Comparison of ENCODE assay signal across 13 mouse cellular contexts in the genomic region with DNA sequence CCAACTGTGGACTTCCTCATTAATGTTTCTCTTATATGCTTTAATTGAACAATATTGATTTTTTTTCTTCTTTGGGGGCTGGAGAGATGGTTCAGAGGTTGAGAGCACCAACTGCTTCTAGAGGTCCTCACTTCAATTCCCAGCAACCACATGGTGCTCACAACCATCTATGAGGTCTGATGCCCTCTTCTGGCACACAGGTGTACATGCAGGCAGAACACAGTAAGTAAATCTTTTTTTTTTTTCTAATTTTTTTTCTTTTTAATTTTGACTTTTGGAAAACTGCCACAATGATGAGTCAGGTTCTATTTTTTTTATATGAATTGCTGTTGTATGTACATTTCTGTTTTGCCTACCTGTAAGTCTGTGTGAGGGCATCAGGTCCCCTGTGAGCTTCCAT. TPM values are rescaled to one million over a fixed set of nuclear protein-coding genes. Genes with fewer than 3 reads are reported as not detected.
DNase-seq lines count a peak whose midpoint lies in the region; ATAC-seq and TF ChIP-seq lines count a peak whose summit lies in the region.
"Had no signal": no experiment of that assay in that cellular context is flagged by ENCODE, and none has a peak within 500 bp of the region (broad histone marks: within the 10 kb centered on the region; RNA-seq: fewer than 3 reads in every experiment).

No protein-coding gene starts in this region.

- no peak overlapping the region for H3K4me2 ChIP-seq in forebrain, embryonic 15.5 days (replicated peaks)

- H3K4me3 ChIP-seq in kidney, adult 2 months (ENCODE audit: insufficient read depth, low read depth, low read length) = no peak overlapping the region
- H3K4me3 ChIP-seq in forebrain, embryonic 15.5 days = no peak overlapping the region
- H3K4me3 ChIP-seq: erythroblast, embryonic 14.5 days had no signal

- no peak for ATAC-seq in forebrain, embryonic 15.5 days (replicated peaks)

- DNase-seq in kidney, adult 2 months = no peak
- no peak for DNase-seq in kidney, adult 8-10 months
- DNase-seq in thymus, postnatal 0 days (ENCODE audit: low spot score) = peak; percentile 18
- DNase-seq in thymus, postnatal 10 days (ENCODE audit: low spot score in 2 of 2) = no peak
- DNase-seq in NIH3T3 (ENCODE audit: low read depth) = peak; percentile 44
- no peak for DNase-seq in urinary bladder, postnatal 25 days (ENCODE audit: low spot score)
- DNase-seq: adrenal gland, postnatal 36 days; embryo, embryonic 11 days; heart, postnatal 36 days; kidney, adult 11 months; lung, adult 18-20 months had no signal

- no peaks in the 10 kb centered on the region for H3K9me3 ChIP-seq in forebrain, embryonic 15.5 days

- H3K4me1 ChIP-seq in kidney, adult 2 months (ENCODE audit: control insufficient read depth, insufficient read depth, low read length) = no peaks in the 10 kb centered on the region
- no peaks in the 10 kb centered on the region for H3K4me1 ChIP-seq in forebrain, embryonic 15.5 days

- TF ChIP-seq POLR2A in kidney, adult 2 months (IDR thresholded peaks at IDR 0.05; ENCODE audit: low read depth, low read length) = no peak

- no peak overlapping the region for H3K27ac ChIP-seq in kidney, adult 2 months (ENCODE audit: insufficient read depth, low read depth, low read length)
- H3K27ac ChIP-seq in forebrain, embryonic 15.5 days (replicated peaks) = no peak overlapping the region

- no peak overlapping the region for H3K9ac ChIP-seq in forebrain, embryonic 15.5 days (replicated peaks)

- no peaks in the 10 kb centered on the region for H3K27me3 ChIP-seq in kidney, adult 2 months (replicated peaks; ENCODE audit: control insufficient read depth, insufficient read depth, low read length)
- no peaks in the 10 kb centered on the region for H3K27me3 ChIP-seq in forebrain, embryonic 15.5 days

- TF ChIP-seq CTCF in kidney, adult 2 months (conservative IDR thresholded peaks at IDR 0.05; ENCODE audit: insufficient read depth, insufficient read length, low read depth, low read length) = peak; percentile 50

- no peaks in the 10 kb centered on the region for H3K36me3 ChIP-seq in kidney, adult 2 months (ENCODE audit: control insufficient read depth, insufficient read depth, low read length)
- peaks cover 7% of the 10 kb centered on the region for H3K36me3 ChIP-seq in forebrain, embryonic 15.5 days

RNA-seq across cellular contexts. Expression of a gene that starts 35.9 kb away (rescaled TPM):
- polyA plus RNA-seq in kidney, adult 2 months (2012; rRNA removed) = 72.6 and 73.1 TPM in 2 replicates
- polyA plus RNA-seq in thymus, postnatal 0 days (2015; fragmentation: Nextera tagmentation; extraction: Ambion mirVana) = 9.3 and 10.0 TPM in 2 replicates
- polyA plus RNA-seq in forebrain, embryonic 15.5 days (2015; fragmentation: Nextera tagmentation; extraction: Ambion mirVana) = 30.5 and 34.0 TPM in 2 replicates

Comparison
In these comparisons a context has a peak if more than half of its experiments do, and no peak if none do; other contexts are left out.
1. DNase-seq: peak in thymus, postnatal 0 days (single experiment) and NIH3T3 (single experiment); none in kidney, adult 2 months (single experiment), kidney, adult 8-10 months (0 of 2), thymus, postnatal 10 days (0 of 2) and urinary bladder, postnatal 25 days (single experiment).